Mouse (Mus musculus) ZHBTc4 (cell line): ENCODE measurements around the gene Mat2a.
"Not testable (repeated sequence)": the region's sequence is repeated elsewhere in the genome, so short reads cannot be mapped to it uniquely, and the experiment has no call there.

Experiments used
- DNase-seq: peaks from one replicate; pipeline ENCODE4 v3.0.0-alpha.2; 2011; ENCODE audit warnings: low read depth, low spot score

Mat2a gene

DNA sequence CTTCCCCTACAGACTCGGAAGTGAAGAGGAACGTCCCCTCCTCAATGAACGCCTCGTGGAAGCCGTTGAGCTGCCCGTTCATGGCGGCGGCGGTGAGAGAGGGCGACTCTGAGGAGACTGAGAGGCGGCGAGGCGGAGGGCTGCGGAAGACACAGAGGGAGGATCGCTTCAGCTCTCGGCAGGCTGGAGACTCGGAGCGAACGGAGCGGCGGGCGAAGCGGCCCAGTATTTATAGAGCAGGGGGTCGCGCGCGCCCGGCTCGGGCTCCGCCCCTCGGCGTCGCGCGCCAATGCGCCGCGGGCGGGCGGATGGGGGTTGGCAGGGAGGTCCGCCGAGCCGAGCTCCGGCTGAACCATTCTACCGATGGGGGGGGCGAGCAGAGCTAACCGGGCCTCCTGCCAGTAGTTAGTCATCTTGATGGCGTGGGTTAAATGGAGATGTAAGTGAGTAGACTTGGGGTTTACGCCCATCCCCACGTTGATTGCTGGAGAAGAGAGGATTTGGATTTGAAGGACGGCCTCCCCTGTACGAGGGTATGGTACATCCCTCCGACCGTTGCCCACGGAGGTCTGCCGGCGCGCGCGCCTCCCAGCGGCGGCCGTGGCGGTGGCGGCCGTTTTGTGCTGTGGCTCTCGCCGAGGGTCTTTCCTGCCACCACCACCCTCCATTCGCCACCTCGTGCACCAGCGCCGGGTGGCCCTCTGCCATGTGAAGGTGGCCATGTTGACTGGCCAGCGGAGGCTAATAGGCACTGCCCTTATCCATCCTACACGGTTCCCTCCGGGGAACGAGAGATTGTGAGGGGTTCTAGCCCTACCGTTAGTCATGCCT is at the start of gene Mat2a:
Gene Mat2a, minus strand, starts transcription at position 204 of the 831 bp plus-strand sequence.
- peak; percentile 95 for DNase-seq

DNA sequence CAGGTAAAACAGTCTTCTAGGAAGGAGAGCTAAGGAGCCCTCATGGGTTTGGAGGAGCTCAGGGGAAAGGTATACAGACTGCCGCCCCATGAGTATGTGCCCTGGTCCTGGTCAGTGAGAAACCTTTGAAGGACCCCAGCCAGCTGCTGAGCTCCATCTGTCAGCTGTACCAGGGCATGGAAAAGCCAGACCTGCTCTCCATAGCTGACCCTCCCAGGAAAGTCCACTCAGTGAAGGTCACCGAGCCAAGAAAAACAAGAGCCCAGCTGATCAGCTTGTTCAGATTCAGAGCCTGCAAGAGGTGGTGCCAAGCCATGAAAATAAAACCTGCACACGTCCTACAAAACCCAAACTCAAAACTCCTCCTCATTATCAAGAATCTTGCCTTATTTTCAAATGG is 49.5 kb upstream of the Mat2a start:
- no peak for DNase-seq

DNA sequence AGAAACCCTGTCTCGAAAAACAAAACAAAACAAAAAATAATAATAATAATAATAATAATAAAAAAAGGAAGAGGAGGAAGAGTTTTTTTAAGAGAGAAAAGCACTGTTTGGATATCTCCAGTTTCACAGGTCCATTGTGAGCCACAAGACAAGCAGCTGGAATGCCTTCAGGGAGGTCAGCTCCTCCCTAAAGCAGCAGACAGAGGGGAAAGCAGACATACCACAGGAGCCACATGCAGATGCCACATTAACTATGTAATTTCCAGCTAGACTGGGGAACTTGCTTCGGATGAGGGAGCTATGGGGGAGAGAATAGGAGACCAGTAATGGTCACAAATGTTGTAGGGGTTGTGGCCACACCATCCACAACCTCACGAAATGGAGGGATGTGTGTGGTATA is 47.9 kb upstream of the Mat2a start:
- DNase-seq, result peak; percentile 52

DNA sequence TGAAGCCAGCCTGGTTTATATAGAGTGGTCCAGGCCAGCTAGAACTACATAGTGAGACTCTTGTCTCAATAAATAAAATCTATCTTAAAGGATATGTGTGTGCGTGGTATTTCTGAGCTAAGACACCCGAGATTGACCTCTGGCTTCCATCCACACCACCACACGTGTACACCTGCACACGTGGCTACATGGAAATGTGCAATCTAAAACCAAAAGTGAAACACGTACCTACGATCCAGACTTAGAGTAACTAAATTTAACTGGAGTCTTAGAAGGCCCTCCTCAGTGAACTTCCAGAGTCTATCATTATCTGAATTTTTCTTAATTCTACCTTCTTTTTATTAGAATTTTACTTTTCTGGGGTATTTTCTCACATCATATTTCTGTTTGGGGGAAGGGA is 46.9 kb upstream of the Mat2a start:
- no peak for DNase-seq

DNA sequence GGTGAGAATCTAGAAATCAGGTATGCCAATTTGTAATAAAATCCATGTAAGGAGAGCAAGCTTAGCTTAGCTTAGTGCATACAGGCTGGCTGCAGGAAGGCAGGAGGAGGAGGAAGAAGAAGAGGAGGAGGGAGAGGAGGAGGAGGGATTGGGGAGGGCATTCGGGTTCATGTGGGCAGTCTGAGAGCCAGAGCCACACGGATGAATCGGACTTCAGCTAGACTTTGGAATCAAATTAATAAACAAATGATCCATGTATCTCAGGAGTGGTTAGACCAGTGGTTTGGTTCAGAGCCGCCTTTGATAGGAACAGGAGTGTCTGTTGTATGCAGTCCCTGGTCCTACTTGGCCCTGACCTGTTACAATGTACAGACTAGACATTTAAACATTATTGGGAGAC is 45.5 kb upstream of the Mat2a start:
- no peak for DNase-seq

DNA sequence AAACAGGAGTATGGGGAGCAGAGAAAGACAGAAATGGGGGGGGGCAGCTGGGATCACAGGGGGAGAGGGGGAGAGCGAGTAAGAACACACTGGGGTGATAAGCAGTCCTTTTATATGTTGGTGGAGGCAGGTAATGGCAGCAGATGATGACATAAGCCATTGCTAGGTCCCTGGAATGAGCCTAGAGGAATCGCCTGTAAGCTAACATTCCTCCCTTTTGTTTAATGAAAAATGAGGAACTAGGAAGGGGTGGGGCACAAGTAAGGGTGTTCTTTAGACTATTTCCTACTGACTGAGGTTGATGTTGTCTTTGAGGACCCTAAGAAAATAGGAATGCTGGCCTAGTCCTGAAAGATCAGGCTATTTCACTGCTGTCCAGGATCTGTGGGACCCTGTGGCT is 42.8 kb upstream of the Mat2a start:
- peak; percentile 56 for DNase-seq

DNA sequence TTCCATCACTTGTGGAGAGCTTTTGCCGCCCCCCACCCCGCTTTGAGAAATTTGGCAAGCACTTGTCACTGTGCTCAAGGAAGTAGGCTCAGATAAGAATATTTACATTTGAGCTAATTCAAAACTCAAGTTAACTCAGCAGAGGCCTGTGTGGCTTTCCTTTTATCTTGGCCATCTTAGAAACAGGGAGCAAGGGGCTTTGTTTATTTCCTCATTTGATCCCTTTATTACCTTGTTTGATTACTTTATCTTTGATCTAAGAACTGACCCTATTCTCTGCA is 41.0 kb upstream of the Mat2a start:
- DNase-seq, result no peak

DNA sequence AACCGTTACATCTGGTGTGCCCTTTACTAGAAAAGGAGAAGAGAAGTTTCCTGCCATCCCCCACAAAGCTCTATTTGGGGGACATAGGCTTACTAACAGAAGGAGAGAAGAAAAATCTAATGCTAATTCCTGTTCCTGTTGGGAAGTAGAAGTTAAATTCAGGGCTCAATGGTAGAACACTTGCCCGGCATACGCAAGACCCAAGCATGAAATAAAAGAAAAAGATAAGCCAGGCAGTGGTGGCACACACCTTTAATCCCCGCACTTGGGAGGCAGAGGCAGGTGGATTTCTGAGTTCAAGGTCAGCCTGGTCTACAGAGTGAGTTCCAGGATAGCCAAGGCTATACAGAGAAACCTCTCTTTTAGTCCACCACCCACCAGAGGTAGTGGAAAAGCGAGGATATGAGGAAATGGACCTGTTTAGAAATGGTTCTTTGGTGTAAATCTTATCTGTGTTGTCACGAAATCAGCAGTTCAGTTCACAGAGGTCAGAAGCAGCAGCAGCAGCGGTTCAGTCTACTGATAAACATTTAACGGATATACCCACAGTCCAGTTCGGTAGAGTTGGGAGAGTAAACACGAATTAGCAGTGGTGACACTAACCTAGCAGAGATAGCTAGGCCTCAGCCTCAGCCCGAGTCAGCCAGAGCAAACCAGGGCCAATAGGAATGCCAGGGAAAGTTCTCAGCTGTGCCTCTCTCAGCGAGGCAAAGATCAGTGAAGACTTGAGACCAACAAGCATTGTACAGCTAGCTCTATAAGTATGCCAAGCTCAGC is 40.5 kb upstream of the Mat2a start:
- no peak for DNase-seq

DNA sequence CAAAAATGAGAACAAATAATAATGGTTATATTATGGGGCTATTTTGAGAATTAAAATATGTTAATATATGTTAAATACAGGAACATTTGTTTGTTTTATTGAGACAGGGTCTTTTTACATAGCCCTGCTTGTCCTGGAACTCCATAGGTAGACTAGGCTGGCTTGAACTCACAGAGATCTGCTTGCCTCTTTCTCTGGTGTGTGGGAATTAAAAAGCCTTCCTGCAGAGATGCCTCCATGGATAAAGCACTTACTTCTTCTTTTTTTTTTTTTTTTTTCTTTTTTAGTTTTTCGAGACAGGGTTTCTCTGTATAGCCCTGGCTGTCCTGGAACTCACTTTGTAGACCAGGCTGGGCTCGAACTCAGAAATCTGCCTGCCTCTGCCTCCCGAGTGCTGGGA is 39.3 kb upstream of the Mat2a start:
- not testable (repeated sequence) for DNase-seq

DNA sequence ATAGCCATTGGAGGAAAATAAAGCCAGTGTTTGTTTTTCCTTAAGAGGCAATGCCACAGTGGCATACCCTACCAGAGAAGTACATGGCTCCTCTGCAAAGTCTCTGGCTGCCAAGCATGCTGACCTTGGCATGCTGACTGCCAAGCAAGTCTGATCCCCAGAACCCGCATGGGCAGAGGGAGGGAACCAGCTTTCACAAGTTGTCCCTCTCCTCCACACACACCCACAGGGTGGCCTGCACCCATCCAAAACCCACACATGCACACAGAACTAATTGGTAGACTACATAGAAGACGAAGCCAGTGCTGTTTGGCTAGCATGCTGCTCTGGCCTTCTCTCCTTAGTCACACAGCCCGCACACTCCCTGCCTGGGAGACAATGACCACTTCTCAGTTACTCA is 38.3 kb upstream of the Mat2a start:
- no peak for DNase-seq

DNA sequence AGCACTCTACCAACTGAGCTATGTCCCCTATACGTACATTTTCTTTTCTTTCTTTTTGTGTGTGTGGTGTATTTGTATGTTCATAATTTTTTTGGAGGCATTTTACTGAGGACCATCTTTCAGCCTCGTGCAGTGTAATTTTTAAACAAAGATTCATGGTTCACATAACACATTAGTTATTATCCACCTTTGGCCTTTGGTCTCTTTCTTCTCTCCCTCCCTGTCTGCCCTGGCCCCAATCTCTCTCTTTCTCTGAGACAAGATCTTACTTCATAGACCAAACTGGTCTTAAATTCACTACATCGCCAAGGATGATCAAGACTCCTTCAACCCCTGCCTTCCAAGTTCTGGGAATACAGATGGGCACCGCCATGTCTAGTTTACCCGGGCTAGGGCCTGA is 37.5 kb upstream of the Mat2a start:
- no peak for DNase-seq

DNA sequence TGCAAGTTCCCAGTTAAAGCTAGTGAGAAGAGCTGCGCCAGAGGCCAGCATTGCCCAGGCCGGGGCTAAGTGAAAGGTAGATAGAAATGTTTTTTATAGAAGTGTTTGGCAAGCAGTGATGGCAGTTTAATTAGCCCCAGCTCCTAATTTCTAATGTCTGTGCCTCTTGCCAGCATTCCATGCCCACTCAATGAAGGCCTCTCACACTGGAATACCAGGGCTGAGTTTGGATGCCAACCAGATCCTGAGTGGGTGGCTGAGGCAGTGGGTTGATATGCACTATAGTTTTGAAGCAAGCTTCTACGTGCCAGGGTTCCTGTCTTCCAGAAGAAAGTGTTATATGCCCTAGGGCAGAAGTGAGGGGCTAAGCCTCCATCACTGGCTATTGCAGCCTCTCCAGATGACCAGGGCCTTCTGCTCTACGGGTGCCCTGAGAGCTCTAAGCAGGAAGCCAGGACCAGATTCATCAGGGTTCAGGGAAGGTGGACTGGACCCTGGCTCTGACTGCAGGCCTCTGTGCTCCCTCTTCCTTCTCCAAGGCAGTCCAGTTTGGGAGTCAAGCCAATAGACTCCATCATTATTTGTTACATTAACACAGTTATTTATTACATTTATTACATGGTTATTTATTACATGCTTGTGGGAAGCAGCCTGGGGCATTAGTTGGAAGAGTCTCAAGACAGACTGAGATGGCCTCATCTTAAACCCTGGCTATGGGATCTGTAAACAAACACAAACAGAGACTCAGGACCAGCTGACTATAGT is 36.0 kb upstream of the Mat2a start:
- no peak for DNase-seq

DNA sequence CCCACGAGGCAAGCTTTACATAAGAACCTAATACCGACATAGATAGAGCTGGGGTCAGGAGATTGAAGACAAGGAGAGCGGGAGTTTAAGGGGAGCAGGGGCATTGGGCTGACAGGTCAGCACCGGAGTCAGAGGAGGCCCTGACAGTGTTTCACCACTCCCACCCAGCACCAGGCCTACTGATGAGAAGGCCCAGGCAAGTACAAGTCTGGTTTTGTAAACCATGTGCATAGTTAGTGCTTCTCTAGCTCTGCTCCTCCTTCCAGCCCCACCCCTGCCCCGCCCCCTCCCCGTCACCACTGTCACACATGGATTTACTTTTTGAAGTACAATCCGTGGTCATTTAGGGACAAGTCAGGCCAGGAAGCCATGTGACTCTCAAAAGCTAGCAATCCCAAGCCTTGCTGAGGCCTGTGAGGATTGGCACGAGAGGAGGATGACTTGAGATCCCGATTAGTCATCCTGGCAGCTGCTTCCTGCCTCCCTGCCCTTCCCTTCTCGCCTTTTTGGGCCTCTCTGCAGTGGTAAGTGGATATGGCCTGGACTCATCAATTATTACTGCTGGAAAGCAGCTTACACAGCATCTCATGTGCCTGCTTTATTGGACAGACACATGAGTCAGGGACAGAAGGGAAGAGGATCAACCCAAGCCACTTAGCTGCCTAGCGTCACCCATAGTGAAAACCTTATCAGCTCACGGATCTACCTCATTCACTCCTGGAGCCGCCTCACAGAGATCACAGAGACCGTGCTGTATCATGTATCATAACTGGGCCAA is 34.1 kb upstream of the Mat2a start:
- no peak for DNase-seq

DNA sequence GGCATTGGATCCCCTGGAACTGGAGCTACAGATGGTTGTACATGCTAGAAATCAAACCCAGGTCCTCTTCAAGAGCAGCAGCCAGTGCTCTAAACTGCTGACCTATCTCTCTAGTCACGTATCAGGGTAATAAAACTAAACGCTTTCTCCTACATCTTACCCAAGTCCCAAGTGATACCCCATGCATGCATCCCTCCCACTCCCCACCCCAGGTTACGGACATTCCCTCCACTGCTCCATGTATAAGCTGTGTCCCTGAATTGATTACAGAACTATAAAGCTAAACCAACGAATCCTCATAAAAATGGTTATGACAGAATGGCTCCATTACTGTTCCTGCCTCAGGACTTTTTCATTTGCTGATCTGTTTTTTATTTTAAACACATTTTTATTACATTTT is 26.8 kb upstream of the Mat2a start:
- no peak for DNase-seq

DNA sequence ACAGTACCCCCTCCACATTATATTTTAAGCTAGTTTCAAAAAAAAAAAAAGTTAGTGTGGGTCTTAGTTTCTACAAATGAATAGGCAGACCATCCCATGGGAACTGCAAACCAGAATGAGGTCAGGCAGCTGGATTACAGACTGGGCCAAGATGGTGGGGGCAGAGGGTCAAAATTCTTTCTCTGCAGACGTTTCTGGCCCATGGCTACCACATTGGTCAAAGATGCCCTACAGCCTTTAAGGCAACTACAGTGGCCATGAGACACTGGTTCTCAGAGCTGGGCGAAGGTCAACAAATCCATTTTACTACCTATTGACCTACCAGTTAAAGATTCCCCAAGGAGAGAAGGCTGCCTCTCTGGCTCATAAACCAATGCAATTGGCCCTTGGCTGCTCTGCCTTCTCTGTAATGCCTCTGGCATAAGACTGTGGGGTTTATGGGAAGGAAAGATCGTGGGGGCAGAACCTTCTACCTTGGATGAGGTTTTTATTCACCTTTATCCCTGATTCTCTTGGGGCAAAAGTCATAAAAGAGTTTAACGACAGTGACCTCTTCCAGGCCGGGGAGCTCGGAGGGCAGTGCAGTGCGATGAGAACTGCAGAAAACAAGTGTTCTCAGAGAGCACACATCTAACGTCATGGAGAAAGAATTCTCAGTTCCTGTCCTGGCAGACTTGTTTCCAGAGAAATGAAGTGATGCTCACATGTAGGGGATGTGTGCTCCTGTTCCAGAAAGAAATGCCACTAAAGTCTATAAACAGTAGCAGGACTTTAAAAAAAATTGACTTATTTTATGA is 26.2 kb upstream of the Mat2a start:
- no peak for DNase-seq

DNA sequence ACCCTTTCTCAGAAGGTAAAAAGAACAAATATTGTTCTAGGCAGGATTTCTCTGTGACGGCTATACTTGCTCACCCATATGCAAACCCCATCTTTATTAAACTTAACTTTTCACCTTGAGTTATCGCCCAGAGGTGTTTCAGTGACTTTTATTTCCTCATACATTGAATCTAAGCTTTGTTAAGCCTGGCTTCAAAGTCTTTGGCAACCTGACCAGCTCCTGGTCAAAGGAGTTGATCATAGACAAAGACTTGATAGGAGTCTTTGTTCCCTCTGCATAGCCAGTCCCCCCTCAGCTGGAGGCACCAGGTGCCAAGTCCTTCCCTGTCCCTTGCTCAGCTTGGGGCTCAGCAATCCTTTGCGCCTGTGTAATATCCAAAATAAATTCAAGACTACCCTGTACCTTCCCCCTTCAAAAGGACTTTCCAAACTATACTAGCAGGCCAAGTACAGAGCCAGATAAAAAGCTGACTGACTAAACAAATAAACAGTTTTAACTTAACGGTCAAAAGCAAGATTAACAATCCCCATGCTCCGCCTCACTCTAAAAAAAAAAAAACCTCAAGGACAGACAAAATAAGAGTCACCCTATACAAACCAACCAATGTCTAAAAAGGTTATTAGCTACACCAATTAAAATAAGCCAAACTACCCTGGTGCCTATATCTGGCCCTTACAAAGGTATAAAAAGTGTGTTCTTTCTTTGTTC is 23.3 kb upstream of the Mat2a start:
- not testable (repeated sequence) for DNase-seq

DNA sequence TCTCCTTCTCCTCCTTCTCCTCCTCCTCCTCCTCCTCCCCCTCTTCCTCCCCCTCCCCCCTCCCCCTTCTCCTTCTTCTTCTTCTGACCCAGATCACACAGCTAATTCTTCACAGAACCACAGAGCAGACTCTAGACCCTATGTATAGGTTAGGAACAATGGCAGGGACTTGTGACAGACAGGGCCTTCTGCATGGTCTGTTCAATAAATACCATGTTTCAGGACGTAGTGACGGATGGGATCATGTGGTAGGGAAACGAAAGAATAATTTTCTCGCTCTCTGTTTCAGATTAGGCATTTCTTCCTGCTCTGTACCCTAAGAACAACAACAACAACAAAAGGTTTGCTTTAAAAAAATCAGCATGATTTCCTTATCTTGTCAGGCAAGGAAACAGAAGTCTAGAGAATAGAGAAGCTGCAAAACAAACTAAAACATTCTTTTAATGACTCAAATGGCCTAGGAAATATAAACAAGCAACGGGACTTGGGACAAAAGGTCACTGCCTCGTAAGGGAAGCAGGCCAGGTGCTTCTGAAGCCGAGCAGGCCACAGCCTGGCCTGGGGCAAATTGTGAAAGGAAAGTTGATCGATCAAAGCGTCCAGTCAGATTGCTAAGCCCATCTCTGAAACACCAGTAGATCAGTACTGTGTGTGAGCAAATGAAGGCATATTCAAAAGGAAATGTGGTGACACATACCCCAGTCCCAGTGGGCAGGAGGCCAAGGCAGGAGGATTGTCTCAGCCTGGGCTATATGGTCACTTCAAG is 20.9 kb upstream of the Mat2a start:
- DNase-seq, result no peak

DNA sequence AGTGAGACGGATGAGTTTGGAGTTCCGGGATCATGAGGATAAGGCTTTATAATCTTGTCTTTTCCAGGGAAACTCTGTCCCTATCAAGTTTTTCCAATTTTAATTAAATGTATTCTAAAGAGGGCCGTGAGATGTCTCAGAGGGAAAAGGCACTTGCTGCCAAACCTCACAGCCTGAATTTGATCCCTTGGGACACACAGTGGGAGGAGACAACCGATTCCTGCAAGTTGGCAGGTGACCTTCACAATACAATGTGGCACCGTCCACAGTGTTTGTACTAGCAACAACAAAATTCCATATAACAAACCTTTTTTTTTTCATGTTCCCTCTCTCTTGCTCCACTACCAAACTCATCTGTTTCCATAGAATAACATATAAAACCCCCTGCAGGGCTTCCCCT is 19.6 kb upstream of the Mat2a start:
- no peak for DNase-seq

DNA sequence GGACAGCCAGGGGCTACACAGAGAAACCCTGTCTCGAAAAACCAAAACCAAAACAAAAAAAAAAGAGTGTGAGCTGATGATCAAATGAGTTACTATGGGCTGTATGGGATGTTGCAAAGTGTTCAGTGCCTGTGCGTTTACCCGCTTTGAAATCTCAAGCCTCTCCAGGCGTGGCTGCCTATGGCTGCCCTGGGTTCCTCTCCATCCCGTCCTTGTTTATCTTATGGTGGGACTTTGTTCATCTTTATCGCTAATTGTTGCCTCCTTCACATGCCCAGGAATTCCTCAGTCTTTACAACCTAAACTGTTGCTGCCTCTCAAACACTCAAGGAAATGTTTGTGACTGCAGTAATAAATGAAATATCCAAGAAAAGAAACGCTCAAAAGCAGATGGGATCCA is 19.1 kb upstream of the Mat2a start:
- no peak for DNase-seq

DNA sequence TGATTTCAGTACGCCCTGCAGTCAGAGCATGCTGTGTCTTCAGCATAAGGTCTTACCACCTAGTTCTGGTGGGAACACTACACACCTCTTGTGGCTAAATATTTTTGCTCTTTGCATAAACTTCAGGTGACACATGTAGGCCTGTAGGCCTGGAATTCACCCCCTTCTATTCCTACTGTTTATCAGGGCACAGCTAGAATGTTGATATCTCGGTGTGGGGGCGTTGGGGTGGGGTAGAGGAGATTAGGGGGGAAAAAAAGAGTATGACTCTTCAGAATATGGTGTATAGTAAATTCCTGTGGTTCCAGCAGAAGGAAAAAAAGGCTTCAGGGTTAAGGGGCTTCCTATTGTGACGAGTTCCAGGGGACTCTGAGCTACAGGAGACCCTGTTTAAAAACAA is 17.2 kb upstream of the Mat2a start:
- no peak for DNase-seq
